Mouse (Mus musculus): ENCODE results near the gene Tnfrsf26.

DNA sequence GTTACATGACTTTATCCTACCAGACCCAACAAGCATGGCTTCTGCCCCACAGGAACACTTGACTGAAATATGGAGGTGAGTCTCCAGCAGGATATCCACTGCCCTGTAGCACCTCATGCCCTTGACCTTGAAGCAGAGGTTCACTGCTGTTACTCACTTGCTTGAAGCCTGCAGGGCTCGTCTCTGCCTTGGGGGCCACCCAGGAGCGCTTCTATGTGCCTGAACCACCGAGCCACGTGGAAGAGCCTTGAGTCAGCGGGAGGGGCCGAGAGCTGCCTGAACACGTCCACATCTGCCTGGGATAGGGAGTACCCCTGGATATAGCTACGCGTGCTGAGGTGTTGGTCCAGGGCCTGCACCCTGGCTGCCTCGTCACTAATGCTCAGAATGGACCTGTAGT is 36.3 kb downstream of the Tnfrsf26 start:
- TF ChIP-seq POLR2A (IDR thresholded peaks at IDR 0.05; ENCODE audit: insufficient read depth, low read depth, low read length) (no peak), CTCF (IDR thresholded peaks at IDR 0.05; ENCODE audit: insufficient read depth, low read depth, low read length) (no peak)

All from olfactory bulb, adult 2 months (tissue).